Mouse (Mus musculus) hematopoietic stem cell, adult 5-6 weeks (primary cell): ENCODE results near the gene Rheb. TPM values are rescaled to one million over a fixed set of nuclear protein-coding genes. Genes with fewer than 3 reads are reported as not detected.

Experiments used
- ATAC-seq, 2 experiments: fragments of 125-278 bp in 1 of 2; replicated peaks in 1 of 2; 2 replicates each; pipeline ENCODE4 v1.8.0; 2016 to 2017; ENCODE audit warnings: inconsistent platforms in 2 of 2, mild to moderate bottlenecking in 2 of 2, moderate number of reproducible peaks in 2 of 2, low read depth in 1 of 2, moderate TSS enrichment in 1 of 2; ENCODE audit not compliant: low FRiP score in 2 of 2, poor library complexity in 2 of 2, severe bottlenecking in 2 of 2, insufficient read depth in 1 of 2, low TSS enrichment in 1 of 2
- total RNA-seq: library from RNA; stranded (forward); fragments of 172-1452, 232-1000 nt; gene quantifications from 2 replicates; pipeline ENCODE4 v1.2.3, GENCODE M21; 2017

The Rheb gene
- 59.8 and 71.7 TPM in 2 replicates for total RNA-seq

- peak; percentile 86 to 88 for ATAC-seq
Observed at GRCm38 (mm10) chr5:24842274-24843102, at the start of gene Rheb. Gene Rheb (minus strand): TSS chr5:24842624.

- ATAC-seq, result no peak
Observed at GRCm38 (mm10) chr5:24889860-24890259, 47.4 kb upstream of the Rheb start.

- ATAC-seq, result no peak
Observed at GRCm38 (mm10) chr5:24888874-24889591, 46.6 kb upstream of the Rheb start.

- no peak for ATAC-seq
Observed at GRCm38 (mm10) chr5:24887271-24887670, 44.8 kb upstream of the Rheb start.

- ATAC-seq, result no peak
Observed at GRCm38 (mm10) chr5:24878713-24879112, 36.3 kb upstream of the Rheb start.

GRCm38 (mm10) chr5:24877836-24878624, 35.6 kb upstream of the Rheb start:
- ATAC-seq, result no peak

- ATAC-seq, result no peak
Observed at GRCm38 (mm10) chr5:24876653-24877052, 34.2 kb upstream of the Rheb start.

GRCm38 (mm10) chr5:24874111-24874510, 31.7 kb upstream of the Rheb start:
- no peak for ATAC-seq

- ATAC-seq, result no peak
Observed at GRCm38 (mm10) chr5:24873221-24873620, 30.8 kb upstream of the Rheb start.

- ATAC-seq, result no peak
Observed at GRCm38 (mm10) chr5:24871276-24871675, 28.9 kb upstream of the Rheb start.

GRCm38 (mm10) chr5:24869796-24870289, 27.4 kb upstream of the Rheb start:
- ATAC-seq, result no peak; a peak in 1 of 4 replicates

- ATAC-seq, result no peak
Observed at GRCm38 (mm10) chr5:24863804-24864203, 21.4 kb upstream of the Rheb start.

GRCm38 (mm10) chr5:24861449-24861930, 19.1 kb upstream of the Rheb start:
- ATAC-seq, result no peak

GRCm38 (mm10) chr5:24860635-24861448, 18.4 kb upstream of the Rheb start:
- ATAC-seq, result no peak; a peak in 1 of 4 replicates

- no peak; a peak in 1 of 4 replicates for ATAC-seq
Observed at GRCm38 (mm10) chr5:24859771-24860540, 17.5 kb upstream of the Rheb start.
